Mouse (Mus musculus) spleen, adult 2 months (tissue): ENCODE measurements around the gene Ano7.

ENCODE experiments used
- CTCF ChIP-seq: fragments of 200-500 bp; IDR thresholded peaks from 2 replicates; pipeline ENCODE4 v1.5.1; 2011; ENCODE audit warnings: mild to moderate bottlenecking, inconsistent platforms; ENCODE audit not compliant: insufficient read depth, insufficient read length, insufficient replicate concordance; ENCODE audit errors: extremely low read depth
- POLR2A ChIP-seq: fragments of 200-500 bp; IDR thresholded peaks from 2 replicates; pipeline ENCODE4 v1.6.1; 2011; ENCODE audit warnings: low read depth, low read length, inconsistent platforms

GRCm38 (mm10) chr1:93347176-93347575, 26.6 kb upstream of the Ano7 start:
- TF ChIP-seq CTCF (no peak), POLR2A (no peak)
